Mouse (Mus musculus) CH12.LX (cell line): ENCODE results near the gene Agpat3. TPM values are rescaled to one million over a fixed set of nuclear protein-coding genes. Genes with fewer than 3 reads are reported as not detected.

Source experiments
- DNase-seq: peaks from one replicate; pipeline ENCODE4 v3.0.0-alpha.2; 2013; ENCODE audit errors: extremely low read depth
- H3K27ac ChIP-seq: 2 replicates; pipeline ENCODE4 v1.5.1; 2012; ENCODE audit warnings: low read depth, mild to moderate bottlenecking, control low read depth, moderate library complexity; ENCODE audit not compliant: insufficient read depth
- H3K27me3 ChIP-seq: replicated peaks from 2 replicates; pipeline ENCODE3; 2012; ENCODE audit warnings: inconsistent platforms
- H3K36me3 ChIP-seq, 2 experiments: replicated peaks in 1 of 2; 2 replicates each; pipeline versions ENCODE3 to v1.6.1; 2012; ENCODE audit warnings: inconsistent platforms in 1 of 2, low read length in 1 of 2, mild to moderate bottlenecking in 1 of 2, mixed read lengths in 1 of 2, moderate library complexity in 1 of 2; ENCODE audit not compliant: control insufficient read depth in 1 of 2, insufficient read depth in 1 of 2
- H3K4me1 ChIP-seq, 2 experiments: 2 replicates each; pipeline ENCODE4 v1.6.1; 2012; ENCODE audit warnings: inconsistent platforms in 1 of 2, moderate library complexity in 1 of 2; ENCODE audit not compliant: insufficient read depth in 2 of 2, control insufficient read depth in 1 of 2
- H3K4me2 ChIP-seq: 2 replicates; pipeline ENCODE4 v1.6.1; 2012; ENCODE audit warnings: low read depth, mild to moderate bottlenecking, control low read depth; ENCODE audit not compliant: poor library complexity, insufficient read depth, severe bottlenecking
- H3K4me3 ChIP-seq, 3 experiments: fragments of 150-350 bp in 1 of 3; sonication (generic) in 1 of 3; replicated peaks in 1 of 3; 2 replicates each; pipeline versions ENCODE3 to v1.5.1; 2011 to 2012; ENCODE audit warnings: low read depth in 2 of 3, low read length in 2 of 3, mild to moderate bottlenecking in 2 of 3, moderate library complexity in 2 of 3, control low read depth in 1 of 3, improper control_type of control experiment in 1 of 3, inconsistent platforms in 1 of 3, mixed read lengths in 1 of 3; ENCODE audit not compliant: poor library complexity in 1 of 3
- H3K79me2 ChIP-seq: replicated peaks from 2 replicates; pipeline ENCODE4 v1.6.1; 2012; ENCODE audit warnings: mild to moderate bottlenecking, moderate library complexity; ENCODE audit not compliant: control insufficient read depth, poor library complexity, insufficient read depth, severe bottlenecking; ENCODE audit errors: extremely low read depth
- H3K9ac ChIP-seq: 2 replicates; pipeline ENCODE4 v1.6.1; 2012; ENCODE audit warnings: low read depth, mild to moderate bottlenecking, control low read depth, moderate library complexity; ENCODE audit not compliant: insufficient read depth
- H3K9me3 ChIP-seq: replicated peaks from 2 replicates; pipeline ENCODE3; 2012; ENCODE audit warnings: low read length, inconsistent platforms, mixed read lengths
- BHLHE40 ChIP-seq: IDR thresholded peaks from 2 replicates; pipeline ENCODE4 v1.6.1; 2011; ENCODE audit warnings: mild to moderate bottlenecking, low read depth, low read length, improper control_type of control experiment
- CHD1 ChIP-seq: IDR thresholded peaks from 2 replicates; pipeline ENCODE4 v1.6.1; 2012; ENCODE audit warnings: low read depth, low read length, improper control_type of control experiment, inconsistent platforms
- CTCF ChIP-seq, 2 experiments: IDR thresholded peaks in 1 of 2; conservative IDR thresholded peaks in 1 of 2; 2 replicates each; pipeline ENCODE4 v1.5.1; 2011 to 2012; ENCODE audit warnings: low read depth in 2 of 2, low read length in 2 of 2, improper control_type of control experiment in 1 of 2, inconsistent platforms in 1 of 2, mild to moderate bottlenecking in 1 of 2, moderate library complexity in 1 of 2
- ELF1 ChIP-seq: IDR thresholded peaks from 2 replicates; pipeline ENCODE4 v1.6.1; 2014; ENCODE audit warnings: low read depth, mild to moderate bottlenecking, inconsistent platforms, low read length, improper control_type of control experiment
- EP300 ChIP-seq: IDR thresholded peaks from 2 replicates; pipeline ENCODE4 v1.6.1; 2011; ENCODE audit warnings: low read length, improper control_type of control experiment
- ETS1 ChIP-seq: conservative IDR thresholded peaks from 2 replicates; pipeline ENCODE4 v1.6.1; 2012; ENCODE audit warnings: low read depth, mild to moderate bottlenecking, inconsistent platforms, low read length, improper control_type of control experiment, moderate library complexity
- KAT2A ChIP-seq: IDR thresholded peaks from 2 replicates; pipeline ENCODE4 v1.6.1; 2012; ENCODE audit warnings: low read length, improper control_type of control experiment, inconsistent platforms; ENCODE audit not compliant: insufficient replicate concordance
- MXI1 ChIP-seq: IDR thresholded peaks from 2 replicates; pipeline ENCODE4 v1.6.1; 2011; ENCODE audit warnings: mild to moderate bottlenecking, low read depth, low read length, improper control_type of control experiment
- NRF1 ChIP-seq: IDR thresholded peaks from 2 replicates; pipeline ENCODE4 v1.6.1; 2014; ENCODE audit warnings: low read depth, mild to moderate bottlenecking, inconsistent platforms, low read length, improper control_type of control experiment, moderate library complexity
- PAX5 ChIP-seq: IDR thresholded peaks from 2 replicates; pipeline ENCODE4 v1.6.1; 2012; ENCODE audit warnings: low read length, inconsistent platforms, mixed read lengths
- RCOR1 ChIP-seq: conservative IDR thresholded peaks from 2 replicates; pipeline ENCODE4 v1.6.1; 2012; ENCODE audit warnings: low read depth, mild to moderate bottlenecking, inconsistent platforms, low read length, improper control_type of control experiment
- SIN3A ChIP-seq: IDR thresholded peaks from 2 replicates; pipeline ENCODE4 v1.6.1; 2012; ENCODE audit warnings: low read length, improper control_type of control experiment, inconsistent platforms
- TBP ChIP-seq: conservative IDR thresholded peaks from 2 replicates; pipeline ENCODE4 v1.6.1; 2011; ENCODE audit warnings: low read depth, low read length, improper control_type of control experiment
- dilution Hi-C: fragments of 300-500 bp; cut with MboI; formaldehyde crosslinking; loops from 2 replicates; pipeline ENCODE4 v1.14.3; 2020; ENCODE audit warnings: low sequenced_read_pairs; ENCODE audit not compliant: extremely low pct_unique_long_range_greater_than_20kb, extremely low pct_ligation_motif_present
- in situ Hi-C: fragments of 300-500 bp; cut with MboI; formaldehyde crosslinking; loops from 3 replicates; pipeline ENCODE4 v1.14.3; 2019; ENCODE audit warnings: low sequenced_read_pairs, low pct_ligation_motif_present, low pct_unique_long_range_greater_than_20kb, mixed read lengths
- polyA plus RNA-seq: library from polyadenylated mRNA; unstranded; fragments of >175 nt; gene quantifications from 2 replicates; pipeline ENCODE4 v1.2.1, GENCODE M21; 2012; ENCODE audit warnings: low read depth; ENCODE audit not compliant: insufficient read length
- total RNA-seq, 2 experiments: library from RNA; depleted of rRNA; stranded (reverse); fragments of 300-350 nt in 1 of 2; fragments of >200 nt in 1 of 2; gene quantifications; 2 replicates each; pipeline ENCODE4 v1.2.3; 2012 to 2014

Gene Agpat3
- total and polyA plus RNA-seq, 3 experiments, result 36.7 to 67.2 (median 63.1) TPM

GRCm38 (mm10) chr10:78350796-78351556 lies 1.3 kb downstream of the Agpat3 start:
- in situ Hi-C loops (no loop called here), dilution Hi-C loops (no loop called here)
- Histone ChIP-seq H3K9me3 (no peaks in the 10 kb centered on the region), H3K27ac (no peak overlapping the region), H3K27me3 (peaks cover 30% of the 10 kb centered on the region), H3K4me2 (peak overlapping the region; percentile 45), H3K4me3 (peak overlapping the region; percentile 58 to 85 (median 78)), H3K4me1 (peaks cover 8 to 24% of the 10 kb centered on the region in 2 experiments), H3K36me3 (peaks cover 0 to 12% of the 10 kb centered on the region in 2 experiments), H3K79me2 (no peaks in the 10 kb centered on the region), H3K9ac (peak overlapping the region; percentile 96)
- TF ChIP-seq ELF1, result no peak
- TF ChIP-seq KAT2A, result no peak
- no peak for TF ChIP-seq BHLHE40
- TF ChIP-seq RCOR1, result no peak
- TF ChIP-seq SIN3A, result no peak
- TF ChIP-seq CTCF (conservative IDR thresholded peaks at IDR 0.05 in 1 of 2, IDR thresholded peaks at IDR 0.05 in 1 of 2; ENCODE audit: low read depth in 2 of 2, low read length in 2 of 2), result no peak
- TF ChIP-seq TBP, result no peak
- TF ChIP-seq CHD1, result no peak
- DNase-seq, result no peak

GRCm38 (mm10) chr10:78349464-78350165 lies 2.7 kb downstream of the Agpat3 start:
- Histone ChIP-seq H3K27ac (no peak overlapping the region), H3K4me1 (peaks cover 5 to 25% of the 10 kb centered on the region in 2 experiments), H3K36me3 (peaks cover 0 to 17% of the 10 kb centered on the region in 2 experiments), H3K9me3 (no peaks in the 10 kb centered on the region), H3K4me2 (no peak overlapping the region), H3K27me3 (peaks cover 30% of the 10 kb centered on the region), H3K9ac (no peak overlapping the region)
- dilution Hi-C loops, result no loop called here
- no peak for DNase-seq
- in situ Hi-C loops, result no loop called here
- TF ChIP-seq EP300, result no peak
- TF ChIP-seq SIN3A, result no peak
- no peak for TF ChIP-seq NRF1
- no peak for TF ChIP-seq CTCF (conservative IDR thresholded peaks at IDR 0.05 in 1 of 2, IDR thresholded peaks at IDR 0.05 in 1 of 2; ENCODE audit: low read depth in 2 of 2, low read length in 2 of 2)
- TF ChIP-seq ETS1, result no peak
- no peak for TF ChIP-seq PAX5
- TF ChIP-seq MXI1, result no peak
- TF ChIP-seq TBP, result no peak
- TF ChIP-seq, all 38 proteins: peak for 0
- H3K79me2 ChIP-seq, result no peaks in the 10 kb centered on the region
- no peak overlapping the region for H3K4me3 ChIP-seq
